Mouse (Mus musculus) heart, embryonic 16.5 days (tissue): ENCODE data around the gene Arsa. TPM values are rescaled to one million over a fixed set of nuclear protein-coding genes. Genes with fewer than 3 reads are reported as not detected.

Experiments used
- ATAC-seq: fragments of 200-750 bp; cut with Nextera tagmentation; replicated peaks from 2 replicates; pipeline ENCODE4 v1.8.0; 2017; ENCODE audit warnings: moderate number of reproducible peaks; ENCODE audit not compliant: insufficient read depth, low FRiP score; ENCODE audit errors: extremely low read depth
- H3K27ac ChIP-seq: fragments of 300-500 bp; sonication (generic); 2 replicates; pipeline ENCODE4 v1.5.1; 2014; ENCODE audit warnings: mild to moderate bottlenecking, low read length, control low read depth, moderate library complexity
- H3K27me3 ChIP-seq: fragments of 300-500 bp; sonication (generic); 2 replicates; pipeline ENCODE4 v1.6.1; 2014; ENCODE audit warnings: low read length, mixed read lengths; ENCODE audit not compliant: control insufficient read depth, insufficient read depth
- H3K36me3 ChIP-seq: fragments of 300-500 bp; sonication (generic); 2 replicates; pipeline ENCODE4 v1.6.1; 2014; ENCODE audit not compliant: control insufficient read depth, insufficient read depth
- H3K4me1 ChIP-seq: fragments of 300-500 bp; sonication (generic); 2 replicates; pipeline ENCODE4 v1.6.1; 2014; ENCODE audit warnings: low read length, mixed read lengths; ENCODE audit not compliant: control insufficient read depth, insufficient read depth
- H3K4me2 ChIP-seq: fragments of 300-500 bp; sonication (generic); 2 replicates; pipeline ENCODE4 v1.6.1; 2014; ENCODE audit warnings: low read depth, mild to moderate bottlenecking, control low read depth, low read length
- H3K4me3 ChIP-seq: fragments of 300-500 bp; sonication (generic); 2 replicates; pipeline ENCODE4 v1.5.1; 2014; ENCODE audit warnings: mild to moderate bottlenecking, control low read depth, low read length
- H3K9ac ChIP-seq: fragments of 300-500 bp; sonication (generic); 2 replicates; pipeline ENCODE4 v1.6.1; 2014; ENCODE audit warnings: low read length, control low read depth
- H3K9me3 ChIP-seq: fragments of 300-500 bp; sonication (generic); replicated peaks from 2 replicates; pipeline ENCODE4 v1.6.1; 2016; ENCODE audit warnings: low read length; ENCODE audit not compliant: control insufficient read depth
- WGBS: fragments of 180-500 bp; shearing (Covaris S2); extraction: QIAGEN DNeasy Blood & Tissue Kit; methylation state at CpG from one replicate; pipeline ENCODE4 v1.1.7; 2014; 5-methylcytosine and 5-hydroxymethylcytosine counted together
- polyA plus RNA-seq: library from polyadenylated mRNA; unstranded; fragments of >200 nt; fragmentation: Nextera tagmentation; extraction: Ambion mirVana; gene quantifications from 2 replicates; pipeline ENCODE4 v1.2.1, GENCODE M21; 2015

Gene Arsa
- polyA plus RNA-seq, 1 experiment from 2014 or later: 15.9 TPM

DNA sequence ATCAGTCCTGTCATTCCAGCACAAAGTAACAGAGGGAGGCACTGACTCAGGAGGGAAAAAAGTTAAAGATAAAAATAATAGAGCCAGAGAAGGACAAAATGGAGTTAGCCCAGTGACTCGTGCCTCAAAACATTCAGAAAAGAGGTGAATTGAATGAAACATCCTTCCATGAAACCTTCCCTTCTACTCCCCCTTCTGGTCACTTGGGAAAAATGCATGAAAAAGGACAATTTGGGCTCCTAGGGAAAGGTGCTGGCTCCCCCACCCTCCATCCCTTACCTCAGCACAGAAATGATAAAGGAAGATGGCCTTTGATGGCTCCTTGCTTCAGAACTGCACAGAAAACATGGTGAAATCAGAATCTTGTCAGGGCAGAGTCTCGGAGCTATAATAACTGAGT is 8.6 kb downstream of the Arsa start:
- no peaks in the 10 kb centered on the region for H3K36me3 ChIP-seq
- no peak for ATAC-seq
- 19% methylated on average over 2 of the region's 2 CpGs for WGBS
- H3K4me2 ChIP-seq: no peak overlapping the region
- H3K27ac ChIP-seq: no peak overlapping the region
- H3K4me3 ChIP-seq: no peak overlapping the region
- no peak overlapping the region for H3K9ac ChIP-seq
- no peaks in the 10 kb centered on the region for H3K9me3 ChIP-seq
- no peaks in the 10 kb centered on the region for H3K27me3 ChIP-seq
- no peaks in the 10 kb centered on the region for H3K4me1 ChIP-seq

GRCm38 (mm10) chr15:89465052-89465451 is 12.2 kb downstream of the Arsa start:
- Histone ChIP-seq H3K4me3 (no peak overlapping the region), H3K4me1 (no peaks in the 10 kb centered on the region), H3K36me3 (no peaks in the 10 kb centered on the region), H3K4me2 (no peak overlapping the region), H3K27ac (no peak overlapping the region), H3K9me3 (no peaks in the 10 kb centered on the region), H3K9ac (no peak overlapping the region), H3K27me3 (peaks cover 2% of the 10 kb centered on the region; the same call in 1 of the 2 replicates)
- 4% methylated on average over 1 of the region's 1 CpGs for WGBS
- ATAC-seq: no peak

- H3K9ac ChIP-seq: no peak overlapping the region
- H3K9me3 ChIP-seq: no peaks in the 10 kb centered on the region
- H3K4me2 ChIP-seq: no peak overlapping the region
- no peaks in the 10 kb centered on the region for H3K36me3 ChIP-seq
- no peaks in the 10 kb centered on the region for H3K4me1 ChIP-seq
- 37% methylated on average over 5 of the region's 5 CpGs for WGBS
- no peak overlapping the region for H3K4me3 ChIP-seq
- peaks cover 4% of the 10 kb centered on the region for H3K27me3 ChIP-seq
- no peak for ATAC-seq
- H3K27ac ChIP-seq: no peak overlapping the region
Observed at GRCm38 (mm10) chr15:89463334-89464235, 13.6 kb downstream of the Arsa start.

DNA sequence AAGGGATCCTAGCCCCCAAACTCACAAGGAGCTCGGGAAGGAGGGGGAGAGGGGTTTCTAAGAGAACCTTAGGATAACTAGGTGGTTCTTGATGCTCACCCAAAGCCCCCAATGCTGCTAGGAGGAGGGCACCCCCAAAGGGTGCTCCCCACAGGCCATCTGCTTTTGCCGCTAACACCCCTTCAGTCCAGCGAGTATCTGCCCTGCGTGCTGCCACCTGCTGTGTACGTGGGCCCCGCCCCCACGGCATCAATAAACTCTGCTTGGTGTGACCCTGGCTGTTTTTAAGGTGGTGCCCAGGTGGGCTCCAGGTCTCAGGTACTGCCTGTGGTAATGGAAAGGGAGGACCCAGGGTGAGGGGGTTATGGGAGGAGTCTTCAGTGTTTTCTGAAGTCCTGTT is 15.0 kb downstream of the Arsa start:
- Histone ChIP-seq H3K9ac (no peak overlapping the region), H3K27me3 (peaks cover 12% of the 10 kb centered on the region), H3K4me2 (no peak overlapping the region), H3K4me3 (no peak overlapping the region), H3K27ac (no peak overlapping the region), H3K36me3 (no peaks in the 10 kb centered on the region), H3K4me1 (no peaks in the 10 kb centered on the region), H3K9me3 (no peaks in the 10 kb centered on the region)
- WGBS: 71% methylated on average over 7 of the region's 7 CpGs
- no peak for ATAC-seq

DNA sequence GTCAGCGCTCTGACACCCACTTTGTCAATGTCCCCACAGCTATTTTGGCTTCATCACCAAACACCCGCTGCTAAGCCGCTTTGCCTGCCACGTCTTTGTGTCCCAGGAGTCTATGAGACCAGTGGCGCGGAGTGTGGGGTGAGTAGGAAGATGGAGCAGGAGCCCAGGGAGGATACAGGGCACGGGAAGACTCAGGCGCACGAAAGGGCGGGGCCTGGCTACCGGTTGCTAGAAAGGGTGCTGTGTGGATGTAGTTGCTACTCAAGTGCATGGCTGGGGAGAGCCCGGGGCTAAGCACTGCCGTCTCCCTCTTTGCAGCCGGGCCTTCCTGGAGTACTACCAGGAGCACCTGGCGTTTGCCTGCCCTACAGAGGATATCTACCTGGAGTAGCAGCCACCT is 15.9 kb downstream of the Arsa start:
- no peak overlapping the region for H3K4me2 ChIP-seq
- H3K27me3 ChIP-seq: peaks cover 12% of the 10 kb centered on the region
- H3K9ac ChIP-seq: no peak overlapping the region
- no peak overlapping the region for H3K27ac ChIP-seq
- ATAC-seq: no peak
- WGBS: 68% methylated on average over 15 of the region's 15 CpGs
- H3K9me3 ChIP-seq: no peaks in the 10 kb centered on the region
- no peak overlapping the region for H3K4me3 ChIP-seq
- no peaks in the 10 kb centered on the region for H3K4me1 ChIP-seq
- H3K36me3 ChIP-seq: no peaks in the 10 kb centered on the region

GRCm38 (mm10) chr15:89460298-89460697 is 16.9 kb downstream of the Arsa start:
- no peak for ATAC-seq
- peaks cover 18% of the 10 kb centered on the region for H3K27me3 ChIP-seq
- 55% methylated on average over 10 of the region's 10 CpGs for WGBS

DNA sequence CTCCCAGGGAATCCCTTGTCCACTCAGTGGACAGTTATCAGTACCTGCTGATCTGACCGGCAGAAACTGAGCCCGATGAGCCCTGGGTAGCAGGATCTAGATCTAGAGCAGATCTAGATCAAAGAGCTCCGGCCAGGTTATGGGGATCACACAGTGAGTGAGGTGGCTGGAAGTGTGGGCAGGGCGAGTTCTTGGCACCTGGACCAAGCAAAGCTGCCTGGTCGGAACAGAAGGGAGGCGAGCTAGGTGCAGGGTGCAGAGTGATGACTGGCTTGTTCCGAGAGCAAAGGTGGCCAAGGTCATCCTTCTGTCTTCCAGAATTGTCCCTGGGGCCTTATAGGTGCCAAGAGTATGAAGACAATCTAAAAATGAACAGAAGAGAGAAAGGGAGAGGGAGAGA is 17.4 kb downstream of the Arsa start:
- Histone ChIP-seq H3K9ac (no peak overlapping the region), H3K4me3 (no peak overlapping the region), H3K9me3 (no peaks in the 10 kb centered on the region), H3K4me2 (no peak overlapping the region), H3K27ac (no peak overlapping the region), H3K4me1 (no peaks in the 10 kb centered on the region), H3K36me3 (no peaks in the 10 kb centered on the region), H3K27me3 (peaks cover 23% of the 10 kb centered on the region)
- 70% methylated on average over 7 of the region's 7 CpGs for WGBS
- ATAC-seq: no peak

More at GRCm38 (mm10) chr15:89460298-89460697, 16.9 kb downstream of the Arsa start:
- Histone ChIP-seq H3K4me1 (no peaks in the 10 kb centered on the region), H3K27ac (no peak overlapping the region), H3K9me3 (no peaks in the 10 kb centered on the region), H3K9ac (no peak overlapping the region), H3K4me2 (no peak overlapping the region), H3K4me3 (no peak overlapping the region), H3K36me3 (no peaks in the 10 kb centered on the region)

- Histone ChIP-seq H3K36me3 (no peaks in the 10 kb centered on the region), H3K9ac (no peak overlapping the region), H3K4me3 (no peak overlapping the region), H3K4me1 (peaks cover 2% of the 10 kb centered on the region; the same call in 1 of the 2 replicates), H3K9me3 (no peaks in the 10 kb centered on the region), H3K27ac (no peak overlapping the region), H3K4me2 (no peak overlapping the region), H3K27me3 (peaks cover 31% of the 10 kb centered on the region)
- ATAC-seq: no peak
- 82% methylated on average over 15 of the region's 15 CpGs for WGBS
Observed at GRCm38 (mm10) chr15:89458942-89459341, 18.3 kb downstream of the Arsa start.

DNA sequence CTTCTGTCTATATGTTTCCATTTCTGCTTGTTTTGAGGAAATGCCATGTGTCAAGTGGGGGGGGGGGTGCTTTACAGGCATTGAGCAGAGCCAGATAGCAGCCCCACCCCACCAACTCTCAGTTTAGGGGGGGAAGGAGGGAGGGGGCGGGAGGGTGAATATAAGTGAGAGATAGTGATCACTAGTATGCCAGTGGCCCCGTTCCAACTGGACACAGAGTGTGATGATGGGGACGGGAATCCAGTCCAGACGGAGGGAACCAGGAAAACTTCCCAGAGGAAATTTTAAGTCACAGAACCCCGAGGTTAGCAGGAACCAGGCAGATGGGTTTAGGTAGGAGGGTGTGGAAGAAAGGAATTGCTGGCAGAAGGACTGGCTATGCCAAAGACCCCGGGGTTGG is 21.6 kb downstream of the Arsa start:
- 63% methylated on average over 6 of the region's 6 CpGs for WGBS
- ATAC-seq: no peak
- no peak overlapping the region for H3K27ac ChIP-seq
- H3K27me3 ChIP-seq: peaks cover 43% of the 10 kb centered on the region
- no peaks in the 10 kb centered on the region for H3K9me3 ChIP-seq
- no peak overlapping the region for H3K9ac ChIP-seq
- H3K36me3 ChIP-seq: no peaks in the 10 kb centered on the region
- no peak overlapping the region for H3K4me3 ChIP-seq
- no peak overlapping the region for H3K4me2 ChIP-seq
- peaks cover 4% of the 10 kb centered on the region; the same call in 1 of the 2 replicates for H3K4me1 ChIP-seq
